Mouse (Mus musculus): Measurements from ENCODE around the gene Ift81. TPM values are rescaled to one million over a fixed set of nuclear protein-coding genes. Genes with fewer than 3 reads are reported as not detected.

Gene Ift81
- polyA plus RNA-seq, 1 experiment = 21.8 TPM

- peaks cover 9% of the 10 kb centered on the region for H3K4me1 ChIP-seq (ENCODE audit: control insufficient read depth, insufficient read depth, low read length)
- H3K4me3 ChIP-seq (ENCODE audit: insufficient read depth, low read length) = no peak overlapping the region
- no peak overlapping the region for H3K27ac ChIP-seq (ENCODE audit: insufficient read depth, low read length)
- TF ChIP-seq CTCF (IDR thresholded peaks at IDR 0.05; ENCODE audit: extremely low read depth, insufficient read depth, low read length) (no peak), POLR2A (IDR thresholded peaks at IDR 0.05; ENCODE audit: extremely low read depth, insufficient read depth, low read length) (no peak)
These were observed 33.1 kb upstream of the Ift81 start for GRCm38 (mm10) chr5:122647256-122647924.

- Histone ChIP-seq H3K27ac (ENCODE audit: insufficient read depth, low read length) (no peak overlapping the region), H3K4me3 (ENCODE audit: insufficient read depth, low read length) (no peak overlapping the region)
- TF ChIP-seq POLR2A (IDR thresholded peaks at IDR 0.05; ENCODE audit: extremely low read depth, insufficient read depth, low read length) (no peak), CTCF (IDR thresholded peaks at IDR 0.05; ENCODE audit: extremely low read depth, insufficient read depth, low read length) (no peak)
These were observed 31.7 kb upstream of the Ift81 start for GRCm38 (mm10) chr5:122646050-122646449.

GRCm38 (mm10) chr5:122645290-122645689 lies 31.0 kb upstream of the Ift81 start:
- no peak overlapping the region for H3K27ac ChIP-seq (ENCODE audit: insufficient read depth, low read length)
- TF ChIP-seq CTCF (IDR thresholded peaks at IDR 0.05; ENCODE audit: extremely low read depth, insufficient read depth, low read length) = no peak
- no peak overlapping the region for H3K4me3 ChIP-seq (ENCODE audit: insufficient read depth, low read length)
- H3K4me1 ChIP-seq (ENCODE audit: control insufficient read depth, insufficient read depth, low read length) = peaks cover 9% of the 10 kb centered on the region

More at GRCm38 (mm10) chr5:122646050-122646449, 31.7 kb upstream of the Ift81 start:
- peaks cover 9% of the 10 kb centered on the region for H3K4me1 ChIP-seq (ENCODE audit: control insufficient read depth, insufficient read depth, low read length)

GRCm38 (mm10) chr5:122644111-122644607 lies 29.8 kb upstream of the Ift81 start:
- TF ChIP-seq POLR2A (IDR thresholded peaks at IDR 0.05; ENCODE audit: extremely low read depth, insufficient read depth, low read length) (no peak), CTCF (IDR thresholded peaks at IDR 0.05; ENCODE audit: extremely low read depth, insufficient read depth, low read length) (no peak)
- Histone ChIP-seq H3K4me1 (ENCODE audit: control insufficient read depth, insufficient read depth, low read length) (peaks cover 7% of the 10 kb centered on the region), H3K27ac (ENCODE audit: insufficient read depth, low read length) (peak overlapping the region; percentile 36), H3K4me3 (ENCODE audit: insufficient read depth, low read length) (peak overlapping the region; percentile 49)

GRCm38 (mm10) chr5:122643701-122644100 lies 29.4 kb upstream of the Ift81 start, which contains the start of gene P2rx7:
Gene P2rx7, plus strand, starts transcription at chr5:122643911.
- TF ChIP-seq CTCF (IDR thresholded peaks at IDR 0.05; ENCODE audit: extremely low read depth, insufficient read depth, low read length) (no peak), POLR2A (IDR thresholded peaks at IDR 0.05; ENCODE audit: extremely low read depth, insufficient read depth, low read length) (0 out of 2 replicates have a peak, but pooled peaks have one; percentile 12)
- peak within 1 kb of the TSS; percentile 36 for H3K27ac ChIP-seq (ENCODE audit: insufficient read depth, low read length)
- H3K4me3 ChIP-seq (ENCODE audit: insufficient read depth, low read length) = peak within 1 kb of the TSS; percentile 49
- peaks cover 4% of the 10 kb centered on the region for H3K4me1 ChIP-seq (ENCODE audit: control insufficient read depth, insufficient read depth, low read length)

- Histone ChIP-seq H3K4me1 (ENCODE audit: control insufficient read depth, insufficient read depth, low read length) (0 out of 2 replicates have a peak, but pooled peaks cover 1% of the 10 kb centered on the region), H3K4me3 (ENCODE audit: insufficient read depth, low read length) (no peak overlapping the region), H3K27ac (ENCODE audit: insufficient read depth, low read length) (no peak overlapping the region)
- TF ChIP-seq CTCF (IDR thresholded peaks at IDR 0.05; ENCODE audit: extremely low read depth, insufficient read depth, low read length) (no peak), POLR2A (IDR thresholded peaks at IDR 0.05; ENCODE audit: extremely low read depth, insufficient read depth, low read length) (no peak)
These were observed 25.7 kb upstream of the Ift81 start for GRCm38 (mm10) chr5:122639986-122640385.

- TF ChIP-seq POLR2A (IDR thresholded peaks at IDR 0.05; ENCODE audit: extremely low read depth, insufficient read depth, low read length) (no peak), CTCF (IDR thresholded peaks at IDR 0.05; ENCODE audit: extremely low read depth, insufficient read depth, low read length) (no peak)
- H3K4me3 ChIP-seq (ENCODE audit: insufficient read depth, low read length) = no peak overlapping the region
- 0 out of 2 replicates have a peak, but pooled peaks cover 1% of the 10 kb centered on the region for H3K4me1 ChIP-seq (ENCODE audit: control insufficient read depth, insufficient read depth, low read length)
- H3K27ac ChIP-seq (ENCODE audit: insufficient read depth, low read length) = no peak overlapping the region
These were observed 25.2 kb upstream of the Ift81 start for GRCm38 (mm10) chr5:122639517-122639916.

GRCm38 (mm10) chr5:122638296-122638695 lies 24.0 kb upstream of the Ift81 start:
- H3K4me3 ChIP-seq (ENCODE audit: insufficient read depth, low read length) = no peak overlapping the region
- no peak for TF ChIP-seq CTCF (IDR thresholded peaks at IDR 0.05; ENCODE audit: extremely low read depth, insufficient read depth, low read length)
- TF ChIP-seq POLR2A (IDR thresholded peaks at IDR 0.05; ENCODE audit: extremely low read depth, insufficient read depth, low read length) = no peak
- no peak overlapping the region for H3K27ac ChIP-seq (ENCODE audit: insufficient read depth, low read length)
- H3K4me1 ChIP-seq (ENCODE audit: control insufficient read depth, insufficient read depth, low read length) = no peaks in the 10 kb centered on the region

- no peaks in the 10 kb centered on the region for H3K4me1 ChIP-seq (ENCODE audit: control insufficient read depth, insufficient read depth, low read length)
- peak overlapping the region; percentile 19 for H3K4me3 ChIP-seq (ENCODE audit: insufficient read depth, low read length)
- H3K27ac ChIP-seq (ENCODE audit: insufficient read depth, low read length) = no peak overlapping the region
- TF ChIP-seq CTCF (IDR thresholded peaks at IDR 0.05; ENCODE audit: extremely low read depth, insufficient read depth, low read length) = no peak
These were observed 22.6 kb upstream of the Ift81 start for GRCm38 (mm10) chr5:122636958-122637357.

GRCm38 (mm10) chr5:122636308-122636707 lies 22.0 kb upstream of the Ift81 start:
- H3K27ac ChIP-seq (ENCODE audit: insufficient read depth, low read length) = no peak overlapping the region
- no peaks in the 10 kb centered on the region for H3K4me1 ChIP-seq (ENCODE audit: control insufficient read depth, insufficient read depth, low read length)
- TF ChIP-seq POLR2A (IDR thresholded peaks at IDR 0.05; ENCODE audit: extremely low read depth, insufficient read depth, low read length) = no peak
- TF ChIP-seq CTCF (IDR thresholded peaks at IDR 0.05; ENCODE audit: extremely low read depth, insufficient read depth, low read length) = no peak
- H3K4me3 ChIP-seq (ENCODE audit: insufficient read depth, low read length) = no peak overlapping the region
